Mouse (Mus musculus) cerebellum, postnatal 10 days (tissue): ENCODE data around the gene Arpc4.

Experiments
- DNase-seq, 2 experiments: peaks; one replicate each; pipeline ENCODE4 v3.0.0; 2021; ENCODE audit warnings: mixed read lengths in 2 of 2

The Arpc4 gene

GRCm38 (mm10) chr6:113406683-113407082 is 28.8 kb downstream of the Arpc4 start:
- DNase-seq: peak in 1 of 2 experiments; percentile 49

- no peak for DNase-seq
Observed at GRCm38 (mm10) chr6:113410001-113410400, 32.1 kb downstream of the Arpc4 start.

GRCm38 (mm10) chr6:113416416-113416815 is 38.5 kb downstream of the Arpc4 start:
- DNase-seq: peak; percentile 30 to 38

- peak in 1 of 2 experiments; percentile 63 for DNase-seq
Observed at GRCm38 (mm10) chr6:113418441-113419198, 40.7 kb downstream of the Arpc4 start.

GRCm38 (mm10) chr6:113419199-113419587 is 41.3 kb downstream of the Arpc4 start, which contains the start of gene Rpusd3:
Gene Rpusd3 (minus strand): TSS chr6:113419340.
- DNase-seq: peak; percentile 100

GRCm38 (mm10) chr6:113423000-113423399 is 45.1 kb downstream of the Arpc4 start:
- no peak for DNase-seq

GRCm38 (mm10) chr6:113424187-113424586 is 46.3 kb downstream of the Arpc4 start:
- DNase-seq: peak; percentile 33 to 36

GRCm38 (mm10) chr6:113426696-113427095 is 48.8 kb downstream of the Arpc4 start:
- DNase-seq: no peak

GRCm38 (mm10) chr6:113427397-113427796 is 49.5 kb downstream of the Arpc4 start:
- DNase-seq: peak; percentile 70 to 82

GRCm38 (mm10) chr6:113428006-113428405 is 50.1 kb downstream of the Arpc4 start:
- DNase-seq: no peak

GRCm38 (mm10) chr6:113429965-113430364 is 52.0 kb downstream of the Arpc4 start:
- no peak for DNase-seq

- DNase-seq: no peak
Observed at GRCm38 (mm10) chr6:113430846-113431245, 52.9 kb downstream of the Arpc4 start.

GRCm38 (mm10) chr6:113431801-113432200 is 53.9 kb downstream of the Arpc4 start:
- DNase-seq: no peak

- peak in 1 of 2 experiments; percentile 19 for DNase-seq
Observed at GRCm38 (mm10) chr6:113433661-113434060, 55.7 kb downstream of the Arpc4 start.

GRCm38 (mm10) chr6:113434691-113435090 is 56.8 kb downstream of the Arpc4 start:
- no peak for DNase-seq

GRCm38 (mm10) chr6:113435664-113436205 is 57.8 kb downstream of the Arpc4 start, which contains the start of gene Cidec:
Gene Cidec (minus strand): TSS chr6:113435760.
- no peak for DNase-seq

- no peak for DNase-seq
Observed at GRCm38 (mm10) chr6:113437135-113437534, 59.2 kb downstream of the Arpc4 start.

- no peak for DNase-seq
Observed at GRCm38 (mm10) chr6:113438721-113439430, 61.0 kb downstream of the Arpc4 start.
